Mouse (Mus musculus): ENCODE results near the gene Tspo. TPM values are rescaled to one million over a fixed set of nuclear protein-coding genes. Genes with fewer than 3 reads are reported as not detected.

Tspo gene
- polyA plus RNA-seq, 1 experiment from 2014 or later: 182 TPM

GRCm38 (mm10) chr15:83590841-83591240 is 27.4 kb downstream of the Tspo start:
- Histone ChIP-seq H3K4me1 (ENCODE audit: control insufficient read depth, insufficient read depth, low read length) (peaks cover 17% of the 10 kb centered on the region), H3K9me3 (replicated peaks; ENCODE audit: control insufficient read depth, low read length) (peaks cover 6% of the 10 kb centered on the region), H3K27ac (ENCODE audit: low read length) (no peak overlapping the region), H3K27me3 (ENCODE audit: control insufficient read depth, insufficient read depth, low read length) (no peaks in the 10 kb centered on the region), H3K4me2 (ENCODE audit: low read depth, low read length) (no peak overlapping the region), H3K4me3 (ENCODE audit: low read length) (no peak overlapping the region), H3K36me3 (ENCODE audit: control insufficient read depth, insufficient read depth) (peaks cover 19% of the 10 kb centered on the region), H3K9ac (ENCODE audit: low read length) (no peak overlapping the region)
- 84% methylated on average over 4 of the region's 4 CpGs for WGBS
- no peak for ATAC-seq (replicated peaks; ENCODE audit: extremely low read depth, insufficient read depth, low FRiP score)

- H3K4me3 ChIP-seq (ENCODE audit: low read length): no peak overlapping the region
- ATAC-seq (replicated peaks; ENCODE audit: extremely low read depth, insufficient read depth, low FRiP score): no peak
- peaks cover 10% of the 10 kb centered on the region for H3K36me3 ChIP-seq (ENCODE audit: control insufficient read depth, insufficient read depth)
- H3K27ac ChIP-seq (ENCODE audit: low read length): no peak overlapping the region
- no peak overlapping the region; the same call in 1 of the 2 replicates for H3K9ac ChIP-seq (ENCODE audit: low read length)
- WGBS: 79% methylated on average over 6 of the region's 6 CpGs
- no peak overlapping the region for H3K4me2 ChIP-seq (ENCODE audit: low read depth, low read length)
- peaks cover 17% of the 10 kb centered on the region for H3K4me1 ChIP-seq (ENCODE audit: control insufficient read depth, insufficient read depth, low read length)
- no peaks in the 10 kb centered on the region; the same call in 1 of the 2 replicates for H3K9me3 ChIP-seq (replicated peaks; ENCODE audit: control insufficient read depth, low read length)
- H3K27me3 ChIP-seq (ENCODE audit: control insufficient read depth, insufficient read depth, low read length): no peaks in the 10 kb centered on the region
Observed at GRCm38 (mm10) chr15:83591758-83592157, 28.4 kb downstream of the Tspo start.

GRCm38 (mm10) chr15:83592260-83593188 is 29.1 kb downstream of the Tspo start:
- 49% methylated on average over 8 of the region's 8 CpGs for WGBS
- no peak for ATAC-seq (replicated peaks; ENCODE audit: extremely low read depth, insufficient read depth, low FRiP score)
- peak overlapping the region; percentile 49 for H3K9ac ChIP-seq (ENCODE audit: low read length)

GRCm38 (mm10) chr15:83593189-83593585 is 29.8 kb downstream of the Tspo start:
- no peak for ATAC-seq (replicated peaks; ENCODE audit: extremely low read depth, insufficient read depth, low FRiP score)
- Histone ChIP-seq H3K9ac (ENCODE audit: low read length) (peak overlapping the region; percentile 80; the same call in 1 of the 2 replicates), H3K4me2 (ENCODE audit: low read depth, low read length) (peak overlapping the region; percentile 88; the same call in 1 of the 2 replicates), H3K36me3 (ENCODE audit: control insufficient read depth, insufficient read depth) (peaks cover 1% of the 10 kb centered on the region; the same call in 1 of the 2 replicates), H3K9me3 (replicated peaks; ENCODE audit: control insufficient read depth, low read length) (no peaks in the 10 kb centered on the region), H3K4me3 (ENCODE audit: low read length) (no peak overlapping the region), H3K27me3 (ENCODE audit: control insufficient read depth, insufficient read depth, low read length) (no peaks in the 10 kb centered on the region), H3K4me1 (ENCODE audit: control insufficient read depth, insufficient read depth, low read length) (peaks cover 17% of the 10 kb centered on the region), H3K27ac (ENCODE audit: low read length) (no peak overlapping the region)

More at GRCm38 (mm10) chr15:83592260-83593188, 29.1 kb downstream of the Tspo start:
- Histone ChIP-seq H3K4me3 (ENCODE audit: low read length) (no peak overlapping the region), H3K36me3 (ENCODE audit: control insufficient read depth, insufficient read depth) (peaks cover 2% of the 10 kb centered on the region; the same call in 1 of the 2 replicates), H3K4me2 (ENCODE audit: low read depth, low read length) (no peak overlapping the region), H3K4me1 (ENCODE audit: control insufficient read depth, insufficient read depth, low read length) (peaks cover 17% of the 10 kb centered on the region), H3K27ac (ENCODE audit: low read length) (peak overlapping the region; percentile 14; the same call in 1 of the 2 replicates), H3K27me3 (ENCODE audit: control insufficient read depth, insufficient read depth, low read length) (no peaks in the 10 kb centered on the region), H3K9me3 (replicated peaks; ENCODE audit: control insufficient read depth, low read length) (no peaks in the 10 kb centered on the region)

- H3K9me3 ChIP-seq (replicated peaks; ENCODE audit: control insufficient read depth, low read length): no peaks in the 10 kb centered on the region
- no peaks in the 10 kb centered on the region for H3K36me3 ChIP-seq (ENCODE audit: control insufficient read depth, insufficient read depth)
- H3K9ac ChIP-seq (ENCODE audit: low read length): peak overlapping the region; percentile 80
- peak overlapping the region; percentile 76 for H3K4me3 ChIP-seq (ENCODE audit: low read length)
- H3K27ac ChIP-seq (ENCODE audit: low read length): no peak overlapping the region
- H3K27me3 ChIP-seq (ENCODE audit: control insufficient read depth, insufficient read depth, low read length): no peaks in the 10 kb centered on the region
- peaks cover 17% of the 10 kb centered on the region for H3K4me1 ChIP-seq (ENCODE audit: control insufficient read depth, insufficient read depth, low read length)
- 16% methylated on average over 19 of the region's 19 CpGs for WGBS
- peak overlapping the region; percentile 88 for H3K4me2 ChIP-seq (ENCODE audit: low read depth, low read length)
- ATAC-seq (replicated peaks; ENCODE audit: extremely low read depth, insufficient read depth, low FRiP score): 0 out of 2 replicates have a peak, but pooled peaks have one; percentile 19
Observed at GRCm38 (mm10) chr15:83593702-83594512, 30.5 kb downstream of the Tspo start.

- peak within 1 kb of the TSS; percentile 80 for H3K9ac ChIP-seq (ENCODE audit: low read length)
- H3K9me3 ChIP-seq (replicated peaks; ENCODE audit: control insufficient read depth, low read length): no peaks in the 10 kb centered on the region
- peak within 1 kb of the TSS; percentile 66; the same call in 1 of the 2 replicates for H3K27ac ChIP-seq (ENCODE audit: low read length)
- H3K27me3 ChIP-seq (ENCODE audit: control insufficient read depth, insufficient read depth, low read length): no peaks in the 10 kb centered on the region
- under 1% methylated on average over 68 of the region's 68 CpGs for WGBS
- H3K4me3 ChIP-seq (ENCODE audit: low read length): peak within 1 kb of the TSS; percentile 76
- H3K4me1 ChIP-seq (ENCODE audit: control insufficient read depth, insufficient read depth, low read length): peaks cover 17% of the 10 kb centered on the region
- peak; percentile 92 for ATAC-seq (replicated peaks; ENCODE audit: extremely low read depth, insufficient read depth, low FRiP score)
- peak within 1 kb of the TSS; percentile 88 for H3K4me2 ChIP-seq (ENCODE audit: low read depth, low read length)
- no peaks in the 10 kb centered on the region for H3K36me3 ChIP-seq (ENCODE audit: control insufficient read depth, insufficient read depth)
Observed at GRCm38 (mm10) chr15:83594513-83595363, 31.3 kb downstream of the Tspo start, which contains the start of gene Ttll12. TSS of gene Ttll12 (minus strand) at chr15:83595157.

- WGBS: 31% methylated on average over 7 of the region's 7 CpGs
- Histone ChIP-seq H3K36me3 (ENCODE audit: control insufficient read depth, insufficient read depth) (no peaks in the 10 kb centered on the region), H3K4me2 (ENCODE audit: low read depth, low read length) (peak overlapping the region; percentile 88), H3K4me1 (ENCODE audit: control insufficient read depth, insufficient read depth, low read length) (peaks cover 17% of the 10 kb centered on the region), H3K9ac (ENCODE audit: low read length) (peak overlapping the region; percentile 64), H3K27ac (ENCODE audit: low read length) (no peak overlapping the region), H3K27me3 (ENCODE audit: control insufficient read depth, insufficient read depth, low read length) (no peaks in the 10 kb centered on the region), H3K4me3 (ENCODE audit: low read length) (peak overlapping the region; percentile 76), H3K9me3 (replicated peaks; ENCODE audit: control insufficient read depth, low read length) (no peaks in the 10 kb centered on the region)
- ATAC-seq (replicated peaks; ENCODE audit: extremely low read depth, insufficient read depth, low FRiP score): no peak
Observed at GRCm38 (mm10) chr15:83595364-83595711, 31.9 kb downstream of the Tspo start.

- H3K36me3 ChIP-seq (ENCODE audit: control insufficient read depth, insufficient read depth): no peaks in the 10 kb centered on the region
- H3K9ac ChIP-seq (ENCODE audit: low read length): no peak overlapping the region
- H3K4me2 ChIP-seq (ENCODE audit: low read depth, low read length): no peak overlapping the region
- no peaks in the 10 kb centered on the region for H3K9me3 ChIP-seq (replicated peaks; ENCODE audit: control insufficient read depth, low read length)
- 80% methylated on average over 4 of the region's 4 CpGs for WGBS
- H3K4me3 ChIP-seq (ENCODE audit: low read length): no peak overlapping the region
- H3K27ac ChIP-seq (ENCODE audit: low read length): no peak overlapping the region
- H3K4me1 ChIP-seq (ENCODE audit: control insufficient read depth, insufficient read depth, low read length): peaks cover 17% of the 10 kb centered on the region
- H3K27me3 ChIP-seq (ENCODE audit: control insufficient read depth, insufficient read depth, low read length): no peaks in the 10 kb centered on the region
- ATAC-seq (replicated peaks; ENCODE audit: extremely low read depth, insufficient read depth, low FRiP score): no peak
Observed at GRCm38 (mm10) chr15:83596833-83597232, 33.4 kb downstream of the Tspo start.
